Mouse (Mus musculus) B cell, adult 62 days (primary cell): ENCODE results near the gene Gm13283. TPM values are rescaled to one million over a fixed set of nuclear protein-coding genes. Genes with fewer than 3 reads are reported as not detected.

Experiments
- total RNA-seq: library from RNA; stranded (reverse); gene quantifications from 4 replicates; pipeline ENCODE4 v1.2.4, GENCODE M21; 2023

Gene Gm13283
- total RNA-seq: not detected in 4 replicates

DNA sequence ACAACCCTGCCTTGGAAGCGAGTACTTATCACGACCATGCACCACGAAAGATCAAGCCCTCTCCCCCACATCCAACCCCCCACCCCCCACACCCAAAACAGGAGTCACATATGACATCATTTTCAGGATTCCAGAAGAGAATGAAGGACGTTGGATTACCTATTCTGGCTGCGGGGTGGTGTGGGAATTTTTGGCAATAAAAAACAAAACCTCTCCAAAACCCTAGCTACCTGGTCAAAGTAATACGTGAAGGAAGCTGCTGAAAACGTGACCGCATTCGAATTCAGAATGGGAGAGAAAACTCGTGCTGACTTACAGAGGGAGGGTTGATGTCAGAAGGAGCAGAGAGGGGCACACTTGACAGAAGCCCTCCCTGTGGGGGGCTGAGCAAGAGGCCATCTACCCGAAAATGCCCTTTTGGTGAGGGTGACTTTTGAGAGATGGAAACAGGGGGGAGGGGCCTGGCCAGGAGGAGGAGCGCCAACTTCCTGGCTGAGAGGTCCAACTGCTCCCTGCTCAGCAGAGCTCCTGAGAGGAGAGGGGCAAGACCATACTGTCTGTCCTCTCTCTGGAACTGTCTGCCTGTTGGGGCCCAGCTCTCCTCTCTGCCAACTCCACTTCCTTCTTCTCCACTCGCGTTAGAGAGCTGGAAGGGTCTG, at the start of gene Gm13283:
Gene Gm13283 (plus strand): TSS at position 510 of the 659 bp plus-strand sequence.

DNA sequence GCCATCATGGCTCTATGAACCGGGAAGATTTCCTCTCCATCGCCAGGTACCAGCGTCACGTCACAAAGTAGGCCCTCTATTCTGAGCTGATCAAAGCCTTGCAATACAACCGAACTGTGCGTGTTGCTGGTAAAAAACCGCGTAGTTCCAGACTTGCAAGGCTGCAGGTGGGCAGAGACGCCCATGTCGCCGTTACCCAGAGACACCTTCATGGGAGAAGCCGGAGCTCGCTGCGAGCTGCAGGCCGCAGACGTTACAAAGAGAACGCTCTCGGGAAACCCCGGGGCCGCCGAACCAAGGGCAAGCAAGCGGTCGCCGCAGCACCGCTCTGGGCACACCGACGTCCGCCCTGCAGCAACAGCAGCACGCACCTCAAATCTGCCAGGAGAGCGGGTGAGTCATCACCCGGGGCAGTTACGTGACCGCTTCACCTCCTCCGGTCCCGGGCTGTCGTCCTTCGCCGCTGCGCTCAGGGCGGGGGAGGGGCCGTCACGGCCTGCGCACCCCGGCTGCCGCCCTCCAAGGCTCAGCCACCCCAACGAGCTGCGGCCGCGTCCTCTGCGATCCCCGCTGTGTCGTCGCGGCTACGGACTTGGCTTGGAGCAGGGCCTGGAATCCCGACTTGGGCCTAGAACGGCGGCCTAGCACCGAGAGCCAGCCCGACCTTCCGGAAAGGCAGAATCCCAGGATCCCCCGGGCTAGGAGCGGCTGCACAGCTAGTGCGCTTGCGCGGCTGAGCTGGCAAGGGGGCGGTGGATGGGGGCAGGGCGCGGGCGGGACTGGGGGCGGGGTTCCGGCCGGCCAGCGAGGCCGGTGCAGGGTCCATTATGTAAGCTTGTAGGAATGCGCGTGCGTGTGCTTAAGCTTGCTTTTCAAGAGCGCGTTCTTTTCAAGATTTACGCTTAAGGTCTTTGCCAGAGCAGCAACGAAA, 37.9 kb upstream of the Gm13283 start, which contains the start of the genes Gm26566 and Klhl9:
Gene Gm26566 (plus strand): TSS at position 15 of the 931 bp plus-strand sequence.
Gene Klhl9 (minus strand): TSS at position 675 of the 931 bp plus-strand sequence.

DNA sequence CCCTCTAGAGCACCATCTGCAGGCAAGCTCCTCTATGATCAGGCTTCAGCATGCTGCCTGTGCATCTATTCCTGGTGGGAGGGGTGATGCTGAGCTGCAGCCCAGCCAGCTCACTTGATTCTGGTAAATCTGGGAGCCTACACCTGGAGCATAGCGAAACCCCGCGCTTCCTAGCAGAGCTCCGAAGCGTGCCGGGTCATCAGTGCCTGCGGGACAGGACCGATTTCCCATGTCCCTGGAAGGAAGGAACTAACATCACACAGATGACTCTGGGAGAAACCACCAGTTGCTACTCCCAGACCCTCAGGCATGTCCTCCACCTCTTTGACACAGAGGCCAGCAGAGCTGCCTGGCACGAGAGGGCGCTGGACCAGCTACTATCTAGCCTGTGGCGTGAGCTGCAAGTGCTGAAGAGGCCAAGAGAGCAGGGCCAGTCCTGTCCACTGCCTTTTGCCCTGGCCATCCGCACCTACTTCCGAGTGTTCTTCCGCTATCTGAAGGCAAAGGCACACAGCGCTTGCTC, 5.0 kb upstream of the Gm13283 start, which contains the start of gene Gm13271:
Gene Gm13271 (plus strand): TSS at position 51 of the 523 bp plus-strand sequence.

DNA sequence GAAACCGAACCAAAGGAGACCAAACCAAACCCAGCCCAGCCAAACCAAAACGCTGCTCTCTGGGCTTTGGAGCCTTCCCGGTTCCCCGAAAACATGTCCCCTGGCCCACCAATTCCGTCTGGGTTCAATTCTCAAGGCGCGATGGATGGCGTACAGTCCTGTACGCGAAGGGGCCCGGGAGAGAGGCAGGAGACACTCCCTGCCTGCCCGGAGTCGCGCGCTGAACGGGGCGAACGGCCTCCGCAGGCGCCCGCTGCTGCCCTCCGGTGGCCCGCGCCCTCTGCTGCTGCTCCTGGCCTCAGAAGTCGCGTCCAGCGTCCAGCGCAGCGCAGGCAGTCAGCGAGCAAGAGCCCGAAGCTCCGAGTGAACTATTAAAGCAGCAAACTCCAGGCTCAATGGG, 13.6 kb downstream of the Gm13283 start, which contains the start of gene Gm13290:
Gene Gm13290 (plus strand): TSS at position 301 of the 400 bp plus-strand sequence.

DNA sequence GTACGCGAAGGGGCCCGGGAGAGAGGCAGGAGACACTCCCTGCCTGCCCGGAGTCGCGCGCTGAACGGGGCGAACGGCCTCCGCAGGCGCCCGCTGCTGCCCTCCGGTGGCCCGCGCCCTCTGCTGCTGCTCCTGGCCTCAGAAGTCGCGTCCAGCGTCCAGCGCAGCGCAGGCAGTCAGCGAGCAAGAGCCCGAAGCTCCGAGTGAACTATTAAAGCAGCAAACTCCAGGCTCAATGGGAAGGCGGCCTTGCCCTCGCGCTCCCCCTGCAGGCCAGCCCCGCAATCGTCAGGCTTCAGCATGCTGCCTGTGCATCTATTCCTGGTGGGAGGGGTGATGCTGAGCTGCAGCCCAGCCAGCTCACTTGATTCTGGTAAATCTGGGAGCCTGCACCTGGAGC, 16.7 kb downstream of the Gm13283 start, which contains the start of gene Gm13289:
Gene Gm13289 (plus strand): TSS at position 301 of the 400 bp plus-strand sequence.

DNA sequence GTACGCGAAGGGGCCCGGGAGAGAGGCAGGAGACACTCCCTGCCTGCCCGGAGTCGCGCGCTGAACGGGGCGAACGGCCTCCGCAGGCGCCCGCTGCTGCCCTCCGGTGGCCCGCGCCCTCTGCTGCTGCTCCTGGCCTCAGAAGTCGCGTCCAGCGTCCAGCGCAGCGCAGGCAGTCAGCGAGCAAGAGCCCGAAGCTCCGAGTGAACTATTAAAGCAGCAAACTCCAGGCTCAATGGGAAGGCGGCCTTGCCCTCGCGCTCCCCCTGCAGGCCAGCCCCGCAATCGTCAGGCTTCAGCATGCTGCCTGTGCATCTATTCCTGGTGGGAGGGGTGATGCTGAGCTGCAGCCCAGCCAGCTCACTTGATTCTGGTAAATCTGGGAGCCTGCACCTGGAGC, 19.6 kb downstream of the Gm13283 start, which contains the start of gene Gm13272:
Gene Gm13272 (plus strand): TSS at position 301 of the 400 bp plus-strand sequence.

DNA sequence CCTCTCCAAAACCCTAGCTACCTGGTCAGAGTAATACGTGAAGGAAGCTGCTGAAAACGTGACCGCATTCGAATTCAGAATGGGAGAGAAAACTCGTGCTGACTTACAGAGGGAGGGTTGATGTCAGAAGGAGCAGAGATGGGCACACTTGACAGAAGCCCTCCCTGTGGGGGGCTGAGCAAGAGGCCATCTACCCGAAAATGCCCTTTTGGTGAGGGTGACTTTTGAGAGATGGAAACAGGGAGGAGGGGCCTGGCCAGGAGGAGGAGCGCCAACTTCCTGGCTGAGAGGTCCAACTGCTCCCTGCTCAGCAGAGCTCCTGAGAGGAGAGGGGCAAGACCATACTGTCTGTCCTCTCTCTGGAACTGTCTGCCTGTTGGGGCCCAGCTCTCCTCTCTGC, 21.9 kb downstream of the Gm13283 start, which contains the start of gene Ifnz:
Gene Ifnz (plus strand): TSS at position 301 of the 400 bp plus-strand sequence.

DNA sequence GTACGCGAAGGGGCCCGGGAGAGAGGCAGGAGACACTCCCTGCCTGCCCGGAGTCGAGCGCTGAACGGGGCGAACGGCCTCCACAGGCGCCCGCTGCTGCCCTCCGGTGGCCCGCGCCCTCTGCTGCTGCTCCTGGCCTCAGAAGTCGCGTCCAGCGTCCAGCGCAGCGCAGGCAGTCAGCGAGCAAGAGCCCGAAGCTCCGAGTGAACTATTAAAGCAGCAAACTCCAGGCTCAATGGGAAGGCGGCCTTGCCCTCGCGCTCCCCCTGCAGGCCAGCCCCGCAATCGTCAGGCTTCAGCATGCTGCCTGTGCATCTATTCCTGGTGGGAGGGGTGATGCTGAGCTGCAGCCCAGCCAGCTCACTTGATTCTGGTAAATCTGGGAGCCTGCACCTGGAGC, 25.5 kb downstream of the Gm13283 start, which contains the start of gene Gm13276:
Gene Gm13276 (plus strand): TSS at position 301 of the 400 bp plus-strand sequence.

DNA sequence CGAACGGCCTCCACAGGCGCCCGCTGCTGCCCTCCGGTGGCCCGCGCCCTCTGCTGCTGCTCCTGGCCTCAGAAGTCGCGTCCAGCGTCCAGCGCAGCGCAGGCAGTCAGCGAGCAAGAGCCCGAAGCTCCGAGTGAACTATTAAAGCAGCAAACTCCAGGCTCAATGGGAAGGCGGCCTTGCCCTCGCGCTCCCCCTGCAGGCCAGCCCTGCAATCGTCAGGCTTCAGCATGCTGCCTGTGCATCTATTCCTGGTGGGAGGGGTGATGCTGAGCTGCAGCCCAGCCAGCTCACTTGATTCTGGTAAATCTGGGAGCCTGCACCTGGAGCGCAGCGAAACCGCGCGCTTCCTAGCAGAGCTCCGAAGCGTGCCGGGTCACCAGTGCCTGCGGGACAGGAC, 28.5 kb downstream of the Gm13283 start, which contains the start of gene Gm13277:
Gene Gm13277 (plus strand): TSS at position 231 of the 400 bp plus-strand sequence.

DNA sequence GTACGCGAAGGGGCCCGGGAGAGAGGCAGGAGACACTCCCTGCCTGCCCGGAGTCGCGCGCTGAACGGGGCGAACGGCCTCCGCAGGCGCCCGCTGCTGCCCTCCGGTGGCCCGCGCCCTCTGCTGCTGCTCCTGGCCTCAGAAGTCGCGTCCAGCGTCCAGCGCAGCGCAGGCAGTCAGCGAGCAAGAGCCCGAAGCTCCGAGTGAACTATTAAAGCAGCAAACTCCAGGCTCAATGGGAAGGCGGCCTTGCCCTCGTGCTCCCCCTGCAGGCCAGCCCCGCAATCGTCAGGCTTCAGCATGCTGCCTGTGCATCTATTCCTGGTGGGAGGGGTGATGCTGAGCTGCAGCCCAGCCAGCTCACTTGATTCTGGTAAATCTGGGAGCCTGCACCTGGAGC, 31.3 kb downstream of the Gm13283 start, which contains the start of gene Gm13278:
Gene Gm13278 (plus strand): TSS at position 301 of the 400 bp plus-strand sequence.

DNA sequence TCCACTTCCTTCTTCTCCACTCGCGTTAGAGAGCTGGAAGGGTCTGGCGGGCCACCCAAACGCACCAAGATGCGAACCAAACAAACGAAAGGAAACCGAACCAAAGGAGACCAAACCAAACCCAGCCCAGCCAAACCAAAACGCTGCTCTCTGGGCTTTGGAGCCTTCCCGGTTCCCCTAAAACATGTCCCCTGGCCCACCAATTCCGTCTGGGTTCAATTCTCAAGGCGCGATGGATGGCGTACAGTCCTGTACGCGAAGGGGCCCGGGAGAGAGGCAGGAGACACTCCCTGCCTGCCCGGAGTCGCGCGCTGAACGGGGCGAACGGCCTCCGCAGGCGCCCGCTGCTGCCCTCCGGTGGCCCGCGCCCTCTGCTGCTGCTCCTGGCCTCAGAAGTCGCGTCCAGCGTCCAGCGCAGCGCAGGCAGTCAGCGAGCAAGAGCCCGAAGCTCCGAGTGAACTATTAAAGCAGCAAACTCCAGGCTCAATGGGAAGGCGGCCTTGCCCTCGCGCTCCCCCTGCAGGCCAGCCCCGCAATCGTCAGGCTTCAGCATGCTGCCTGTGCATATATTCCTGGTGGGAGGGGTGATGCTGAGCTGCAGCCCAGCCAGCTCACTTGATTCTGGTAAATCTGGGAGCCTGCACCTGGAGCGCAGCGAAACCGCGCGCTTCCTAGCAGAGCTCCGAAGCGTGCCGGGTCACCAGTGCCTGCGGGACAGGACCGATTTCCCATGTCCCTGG, 34.2 kb downstream of the Gm13283 start, which contains the start of gene Gm13275:
Gene Gm13275 (plus strand): TSS at position 552 of the 740 bp plus-strand sequence.

DNA sequence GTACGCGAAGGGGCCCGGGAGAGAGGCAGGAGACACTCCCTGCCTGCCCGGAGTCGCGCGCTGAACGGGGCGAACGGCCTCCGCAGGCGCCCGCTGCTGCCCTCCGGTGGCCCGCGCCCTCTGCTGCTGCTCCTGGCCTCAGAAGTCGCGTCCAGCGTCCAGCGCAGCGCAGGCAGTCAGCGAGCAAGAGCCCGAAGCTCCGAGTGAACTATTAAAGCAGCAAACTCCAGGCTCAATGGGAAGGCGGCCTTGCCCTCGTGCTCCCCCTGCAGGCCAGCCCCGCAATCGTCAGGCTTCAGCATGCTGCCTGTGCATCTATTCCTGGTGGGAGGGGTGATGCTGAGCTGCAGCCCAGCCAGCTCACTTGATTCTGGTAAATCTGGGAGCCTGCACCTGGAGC, 37.2 kb downstream of the Gm13283 start, which contains the start of gene Gm13279:
Gene Gm13279 (plus strand): TSS at position 301 of the 400 bp plus-strand sequence.

DNA sequence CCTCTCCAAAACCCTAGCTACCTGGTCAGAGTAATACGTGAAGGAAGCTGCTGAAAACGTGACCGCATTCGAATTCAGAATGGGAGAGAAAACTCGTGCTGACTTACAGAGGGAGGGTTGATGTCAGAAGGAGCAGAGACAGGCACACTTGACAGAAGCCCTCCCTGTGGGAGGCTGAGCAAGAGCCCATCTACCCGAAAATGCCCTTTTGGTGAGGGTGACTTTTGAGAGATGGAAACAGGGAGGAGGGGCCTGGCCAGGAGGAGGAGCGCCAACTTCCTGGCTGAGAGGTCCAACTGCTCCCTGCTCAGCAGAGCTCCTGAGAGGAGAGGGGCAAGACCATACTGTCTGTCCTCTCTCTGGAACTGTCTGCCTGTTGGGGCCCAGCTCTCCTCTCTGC, 39.4 kb downstream of the Gm13283 start, which contains the start of gene Gm13285:
Gene Gm13285 (plus strand): TSS at position 301 of the 400 bp plus-strand sequence.

DNA sequence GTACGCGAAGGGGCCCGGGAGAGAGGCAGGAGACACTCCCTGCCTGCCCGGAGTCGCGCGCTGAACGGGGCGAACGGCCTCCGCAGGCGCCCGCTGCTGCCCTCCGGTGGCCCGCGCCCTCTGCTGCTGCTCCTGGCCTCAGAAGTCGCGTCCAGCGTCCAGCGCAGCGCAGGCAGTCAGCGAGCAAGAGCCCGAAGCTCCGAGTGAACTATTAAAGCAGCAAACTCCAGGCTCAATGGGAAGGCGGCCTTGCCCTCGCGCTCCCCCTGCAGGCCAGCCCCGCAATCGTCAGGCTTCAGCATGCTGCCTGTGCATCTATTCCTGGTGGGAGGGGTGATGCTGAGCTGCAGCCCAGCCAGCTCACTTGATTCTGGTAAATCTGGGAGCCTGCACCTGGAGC, 43.0 kb downstream of the Gm13283 start, which contains the start of gene Gm13287:
Gene Gm13287 (plus strand): TSS at position 301 of the 400 bp plus-strand sequence.

DNA sequence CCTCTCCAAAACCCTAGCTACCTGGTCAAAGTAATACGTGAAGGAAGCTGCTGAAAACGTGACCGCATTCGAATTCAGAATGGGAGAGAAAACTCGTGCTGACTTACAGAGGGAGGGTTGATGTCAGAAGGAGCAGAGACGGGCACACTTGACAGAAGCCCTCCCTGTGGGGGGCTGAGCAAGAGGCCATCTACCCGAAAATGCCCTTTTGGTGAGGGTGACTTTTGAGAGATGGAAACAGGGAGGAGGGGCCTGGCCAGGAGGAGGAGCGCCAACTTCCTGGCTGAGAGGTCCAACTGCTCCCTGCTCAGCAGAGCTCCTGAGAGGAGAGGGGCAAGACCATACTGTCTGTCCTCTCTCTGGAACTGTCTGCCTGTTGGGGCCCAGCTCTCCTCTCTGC, 45.3 kb downstream of the Gm13283 start, which contains the start of gene Gm13288:
Gene Gm13288 (plus strand): TSS at position 301 of the 400 bp plus-strand sequence.

Other genes starting within 250 kb of the Gm13283 start
- gene Ifnb1, start 237.3 kb upstream of the Gm13283 start, total RNA-seq: not detected in 4 replicates
- gene Ifna15, start 201.9 kb upstream of the Gm13283 start, total RNA-seq: not detected in 4 replicates
- gene Ifna14, start 188.3 kb upstream of the Gm13283 start, total RNA-seq: not detected in 4 replicates
- gene Ifna9, start 167.7 kb upstream of the Gm13283 start, total RNA-seq: not detected in 4 replicates
- not detected in 4 replicates for gene Ifna12, start 156.7 kb upstream of the Gm13283 start, total RNA-seq
- gene C87499, start 125.7 kb upstream of the Gm13283 start, total RNA-seq: not detected in 4 replicates
- not detected in 4 replicates for gene Ifna13, start 115.7 kb upstream of the Gm13283 start, total RNA-seq
- not detected in 4 replicates for gene Ifna16, start 83.2 kb upstream of the Gm13283 start, total RNA-seq
- not detected in 4 replicates for gene Ifna2, start 76.2 kb upstream of the Gm13283 start, total RNA-seq
- not detected in 4 replicates for gene Ifnab, start 68.8 kb upstream of the Gm13283 start, total RNA-seq
- not detected in 4 replicates for gene Gm26566, start 38.3 kb upstream of the Gm13283 start, total RNA-seq
- 14.4 to 16.1 TPM (median 15.0 TPM) in 4 replicates for gene Klhl9, start 37.7 kb upstream of the Gm13283 start, total RNA-seq
- not detected in 4 replicates for gene Gm13271, start 5.3 kb upstream of the Gm13283 start, total RNA-seq
- not detected in 4 replicates for gene Gm13290, start 13.7 kb downstream of the Gm13283 start, total RNA-seq
- not detected in 4 replicates for gene Gm13289, start 16.8 kb downstream of the Gm13283 start, total RNA-seq
- gene Gm13272, start 19.7 kb downstream of the Gm13283 start, total RNA-seq: not detected in 4 replicates
- gene Ifnz, start 22.0 kb downstream of the Gm13283 start, total RNA-seq: not detected in 4 replicates
- gene Gm13276, start 25.6 kb downstream of the Gm13283 start, total RNA-seq: not detected in 4 replicates
- not detected in 4 replicates for gene Gm13277, start 28.5 kb downstream of the Gm13283 start, total RNA-seq
- not detected in 4 replicates for gene Gm13278, start 31.4 kb downstream of the Gm13283 start, total RNA-seq
- gene Gm13275, start 34.4 kb downstream of the Gm13283 start, total RNA-seq: not detected in 4 replicates
- not detected in 4 replicates for gene Gm13279, start 37.3 kb downstream of the Gm13283 start, total RNA-seq
- not detected in 4 replicates for gene Gm13285, start 39.5 kb downstream of the Gm13283 start, total RNA-seq
- not detected in 4 replicates for gene Gm13287, start 43.1 kb downstream of the Gm13283 start, total RNA-seq
- not detected in 4 replicates for gene Gm13288, start 45.4 kb downstream of the Gm13283 start, total RNA-seq
- gene Ifna7, start 56.1 kb downstream of the Gm13283 start, total RNA-seq: not detected in 4 replicates
- gene Ifna11, start 59.8 kb downstream of the Gm13283 start, total RNA-seq: not detected in 4 replicates
- not detected in 4 replicates for gene Ifna6, start 67.3 kb downstream of the Gm13283 start, total RNA-seq
- not detected in 4 replicates for gene Ifna5, start 75.4 kb downstream of the Gm13283 start, total RNA-seq
- gene Ifna4, start 81.7 kb downstream of the Gm13283 start, total RNA-seq: not detected in 4 replicates
- gene Ifna1, start 90.0 kb downstream of the Gm13283 start, total RNA-seq: not detected in 4 replicates
- not detected in 4 replicates for gene Ifne, start 120.1 kb downstream of the Gm13283 start, total RNA-seq